Mouse (Mus musculus): ENCODE measurements at regions not wholly inside any gene's neighbourhood (a gene's known extent, or its start where the extent isn't known, plus 50 kb on each side); places are given as distances from the start of the nearest gene placed in this dataset.

DNA sequence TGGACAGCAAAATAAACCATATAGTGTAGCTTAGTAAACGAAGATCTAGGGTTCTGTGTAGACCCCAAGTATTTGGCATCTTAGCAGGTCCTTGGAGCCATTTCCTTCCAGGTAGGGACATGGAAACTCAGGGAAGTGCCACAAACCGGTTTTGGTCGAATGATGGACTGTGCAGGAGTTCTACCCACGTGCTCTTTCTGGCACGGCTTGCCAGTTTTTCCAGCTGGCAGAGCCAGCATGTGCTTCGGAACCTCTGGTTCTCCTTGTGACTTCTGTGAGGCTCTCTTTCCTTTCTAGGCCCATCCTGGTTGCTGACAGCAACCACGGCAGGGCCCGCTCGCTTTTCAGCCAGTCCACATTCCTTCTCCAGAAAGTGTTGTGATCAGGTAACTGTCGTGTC lies 291.4 kb downstream of the Kcnrg start:
- DNase-seq (ENCODE audit: low spot score): no peak

DNA sequence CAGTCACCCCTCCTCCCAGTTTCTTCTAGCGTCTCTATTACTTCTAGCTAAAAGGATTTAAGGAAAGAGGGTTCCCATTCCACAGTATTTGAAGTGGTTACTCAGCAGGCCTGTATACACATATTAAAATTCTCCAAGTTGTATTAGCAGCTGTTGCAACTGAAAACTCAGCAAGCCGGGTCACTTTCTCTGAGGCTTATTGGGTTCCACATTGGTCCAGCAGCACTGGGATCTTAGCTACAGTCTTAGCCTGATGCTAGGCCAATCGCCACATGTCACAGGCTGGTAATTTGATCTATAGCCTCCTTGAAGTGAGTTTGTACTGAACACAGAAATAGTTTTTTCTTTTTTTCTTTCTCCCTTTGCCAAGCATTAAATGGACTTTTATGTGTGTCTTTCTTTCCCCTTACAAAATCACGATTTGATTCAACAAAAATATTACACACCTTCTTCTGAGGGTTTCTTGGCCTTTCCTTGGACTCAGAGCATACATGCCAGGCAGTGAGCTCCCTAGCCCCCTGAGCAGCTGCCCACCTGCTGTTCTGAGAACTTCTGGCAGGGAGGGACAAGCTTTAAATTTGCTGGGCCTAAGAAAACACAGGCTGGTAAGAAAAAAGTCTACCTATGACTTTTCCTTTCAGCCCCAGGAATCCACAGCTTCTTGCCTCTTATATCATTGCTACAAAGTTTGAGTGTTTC lies 297.3 kb downstream of the Kcnrg start:
- no peak for DNase-seq (ENCODE audit: low spot score)

DNA sequence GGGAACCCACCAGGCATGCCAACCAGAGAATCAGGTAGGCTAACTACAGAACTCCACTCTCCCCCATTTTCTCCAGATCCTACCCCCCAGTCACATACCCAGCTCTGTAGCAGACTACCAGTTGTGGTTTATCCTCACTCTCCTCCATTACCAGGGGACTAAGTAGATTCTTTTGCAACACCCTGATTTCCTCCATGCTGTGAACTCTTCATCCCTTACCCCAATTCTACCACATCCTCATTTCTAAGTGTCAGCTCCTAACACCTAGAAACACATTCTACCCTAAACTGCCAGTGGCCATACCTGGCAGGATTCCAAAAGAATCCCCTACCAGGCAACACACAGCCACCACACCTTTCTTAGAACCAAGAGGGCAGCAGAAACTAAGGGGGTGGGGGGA lies 310.9 kb downstream of the Kcnrg start:
- DNase-seq (ENCODE audit: low spot score): no peak

DNA sequence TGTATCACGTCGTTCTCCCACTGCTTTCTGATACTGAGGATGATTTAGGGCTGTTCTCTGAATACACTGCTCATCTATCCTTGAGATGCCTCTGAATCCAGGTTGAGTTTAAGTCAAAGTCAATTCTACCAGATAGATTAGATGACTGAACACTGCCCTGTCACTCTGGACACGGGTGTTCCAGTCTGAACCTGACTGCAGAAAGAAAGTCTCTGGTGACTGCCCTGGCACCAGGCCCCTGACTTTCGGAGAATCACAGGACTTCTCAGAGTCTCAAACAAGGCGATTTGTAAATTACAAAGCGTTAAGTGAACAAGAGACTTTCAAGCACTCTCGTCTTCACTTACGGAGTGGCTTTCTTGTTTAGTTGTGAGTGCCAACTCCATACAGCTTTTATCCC lies 324.6 kb downstream of the Kcnrg start:
- no peak for DNase-seq (ENCODE audit: low spot score)

DNA sequence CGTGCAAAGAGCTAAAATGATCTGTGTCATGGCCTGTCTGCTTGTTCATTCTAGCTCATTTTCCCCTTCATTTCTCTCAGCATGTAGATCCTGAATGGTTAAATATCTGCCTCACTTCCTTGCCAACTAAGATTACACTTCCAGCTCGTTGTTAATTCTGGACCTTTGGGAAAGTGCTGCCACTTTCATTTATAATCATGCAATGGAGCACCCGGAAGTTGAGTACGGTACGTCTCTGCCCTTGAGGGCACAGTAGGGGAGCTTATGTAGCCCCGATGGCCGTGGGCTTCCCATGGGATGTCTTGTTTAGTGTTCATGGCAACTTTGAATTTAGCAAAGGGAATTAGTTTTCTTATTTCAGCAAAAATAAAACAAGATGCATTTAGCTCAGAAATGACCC lies 334.4 kb downstream of the Kcnrg start:
- DNase-seq (ENCODE audit: low spot score): no peak

DNA sequence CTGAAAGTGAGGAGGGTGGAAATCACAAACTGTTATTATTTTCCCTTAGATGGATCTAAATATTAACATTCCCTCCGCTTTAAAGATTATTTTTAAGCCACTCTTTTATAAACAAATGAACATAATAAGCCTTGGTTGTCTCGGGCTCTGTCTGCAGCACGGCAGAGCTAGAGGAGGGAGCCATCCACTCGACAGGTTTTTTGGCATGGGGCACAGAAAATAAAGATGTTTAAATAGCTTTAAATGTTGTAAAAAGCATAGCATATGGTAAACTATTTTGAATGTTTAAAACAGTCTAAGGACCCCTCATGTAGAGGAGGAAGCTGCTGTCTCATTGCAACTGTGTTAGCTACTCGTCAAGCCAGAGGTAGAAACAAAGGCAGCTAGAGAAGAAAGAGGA lies 338.4 kb downstream of the Kcnrg start:
- no peak for DNase-seq (ENCODE audit: low spot score)

DNA sequence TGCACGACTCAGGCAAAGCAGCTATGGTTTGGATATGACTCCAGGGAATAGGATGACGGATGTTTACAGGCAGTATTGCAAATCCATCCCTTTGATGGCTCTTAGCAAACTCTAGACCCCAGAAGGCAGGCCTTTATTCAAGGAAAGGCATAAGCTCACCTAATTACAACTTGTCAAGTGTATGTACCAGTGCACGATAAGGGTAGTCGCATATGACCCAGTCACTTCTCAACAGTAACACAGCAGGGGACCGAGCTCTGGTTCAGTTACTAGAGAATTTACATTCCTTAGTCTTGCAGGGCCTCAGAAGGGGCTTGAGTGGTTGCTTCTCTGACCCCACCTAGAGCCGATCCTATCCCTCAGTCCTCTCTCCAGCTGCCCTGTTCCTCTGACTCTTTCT lies 342.2 kb downstream of the Kcnrg start:
- no peak for DNase-seq (ENCODE audit: low spot score)

DNA sequence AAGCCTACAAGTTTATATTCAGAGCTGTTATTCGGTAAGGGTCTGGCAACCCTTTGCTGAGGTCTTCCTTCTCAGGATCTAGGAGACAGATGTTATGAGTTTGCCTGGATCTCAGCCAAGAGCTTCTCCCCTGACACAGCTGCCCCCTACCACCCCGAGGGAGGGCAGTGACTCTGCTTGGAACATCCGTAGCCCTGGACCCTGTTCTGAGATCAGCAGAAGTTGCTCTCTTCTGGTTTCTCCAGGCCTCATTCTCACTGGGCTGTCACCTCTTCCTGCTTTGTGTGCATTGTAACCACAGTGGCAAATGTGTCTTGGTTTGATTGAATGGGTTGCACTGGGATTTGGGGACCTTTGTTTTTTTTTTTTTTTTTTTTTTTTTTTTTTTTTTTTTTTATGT lies 342.4 kb upstream of the Rnaseh2b start:
- no peak for DNase-seq (ENCODE audit: low spot score)

DNA sequence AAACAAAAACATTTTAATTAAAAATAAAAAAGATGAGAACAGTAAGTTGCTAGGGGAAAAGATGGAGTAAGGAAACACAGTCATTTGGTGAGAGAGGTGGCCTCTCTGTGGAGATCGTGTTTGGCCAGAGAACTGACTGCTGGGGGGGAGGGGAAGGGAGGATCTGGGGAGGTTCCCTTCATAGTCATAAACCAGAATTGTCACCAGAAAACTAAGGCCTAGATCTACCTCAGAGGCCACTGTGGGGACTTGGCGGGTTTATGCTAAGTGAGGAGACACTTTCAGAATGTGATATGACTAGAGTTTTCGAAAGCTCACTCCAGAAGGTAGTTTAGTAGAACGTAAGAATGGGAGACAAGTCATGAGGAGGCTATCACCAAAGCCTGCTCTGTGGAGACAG lies 339.4 kb upstream of the Rnaseh2b start:
- no peak for DNase-seq (ENCODE audit: low spot score)

DNA sequence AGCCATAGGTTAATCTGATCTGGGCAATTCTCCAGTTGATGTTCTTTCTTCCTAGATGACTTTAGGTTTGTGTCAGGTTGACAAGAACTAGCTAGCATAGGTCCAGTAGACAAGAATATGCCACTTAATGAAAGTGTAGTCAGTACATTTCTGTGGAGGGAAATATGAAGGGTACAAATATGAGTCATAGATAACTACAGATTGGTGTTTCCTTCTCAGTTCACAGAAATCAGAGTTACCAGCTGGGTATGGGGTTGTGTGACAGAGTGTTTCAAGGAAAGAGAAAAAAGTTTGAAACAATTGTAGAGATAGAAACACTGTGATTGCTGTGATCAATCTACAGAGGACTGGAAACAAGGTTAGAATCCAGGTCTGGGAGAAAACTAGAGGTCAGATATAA lies 337.0 kb upstream of the Rnaseh2b start:
- DNase-seq (ENCODE audit: low spot score): no peak

DNA sequence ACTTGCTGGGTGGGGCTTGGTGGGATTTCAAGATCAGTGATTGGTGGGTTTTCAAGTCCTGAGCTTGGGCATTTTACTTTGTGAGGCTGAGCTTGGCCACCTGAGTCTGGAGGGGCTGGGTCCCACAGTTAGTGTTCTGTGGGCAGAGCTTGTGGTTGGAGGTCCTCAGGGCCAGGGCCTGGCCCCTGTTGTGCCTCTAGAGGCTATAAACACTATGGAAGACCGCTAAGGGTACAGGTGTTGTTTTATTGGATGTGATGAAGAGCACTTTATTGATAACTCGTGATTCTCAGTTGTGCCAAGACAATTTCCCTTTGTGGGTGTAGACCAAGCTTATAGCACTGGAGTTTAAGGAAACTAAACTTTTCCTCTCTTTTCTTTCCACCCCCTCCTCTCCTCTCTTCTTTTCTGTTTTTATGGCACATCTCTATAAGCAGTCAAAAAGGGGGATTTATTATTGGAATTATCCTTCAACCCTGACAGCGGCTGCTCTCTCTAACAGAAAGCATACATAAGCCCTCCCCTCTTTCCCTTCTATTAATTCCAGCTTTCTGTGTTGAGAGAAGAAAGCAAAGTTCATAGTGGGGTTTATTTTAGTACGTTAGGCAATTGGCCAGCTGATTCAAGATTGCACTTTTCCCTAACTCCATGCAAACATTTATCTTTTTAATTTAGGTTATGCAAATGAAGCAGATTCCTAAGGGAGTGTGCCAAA lies 332.0 kb upstream of the Rnaseh2b start:
- DNase-seq (ENCODE audit: low spot score): no peak

DNA sequence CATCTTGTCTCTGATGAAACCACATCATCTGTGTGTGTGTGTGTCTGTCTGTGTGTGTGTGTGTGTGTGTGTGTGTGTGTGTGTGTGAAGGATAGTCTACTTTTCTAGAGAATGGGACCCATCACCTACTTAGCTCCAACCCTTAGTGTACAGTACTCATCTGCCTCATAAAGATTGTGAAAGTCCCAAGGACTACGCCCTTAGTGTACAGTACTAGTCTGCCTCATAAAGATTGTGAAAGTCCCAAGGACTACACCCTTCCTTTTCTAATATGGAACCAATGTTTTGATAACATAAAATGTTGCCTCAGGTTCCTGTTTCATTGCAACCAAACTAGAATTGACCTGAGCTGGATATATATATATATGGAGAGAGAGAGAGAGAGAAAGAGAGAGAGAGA lies 323.9 kb upstream of the Rnaseh2b start:
- DNase-seq (ENCODE audit: low spot score): no peak

DNA sequence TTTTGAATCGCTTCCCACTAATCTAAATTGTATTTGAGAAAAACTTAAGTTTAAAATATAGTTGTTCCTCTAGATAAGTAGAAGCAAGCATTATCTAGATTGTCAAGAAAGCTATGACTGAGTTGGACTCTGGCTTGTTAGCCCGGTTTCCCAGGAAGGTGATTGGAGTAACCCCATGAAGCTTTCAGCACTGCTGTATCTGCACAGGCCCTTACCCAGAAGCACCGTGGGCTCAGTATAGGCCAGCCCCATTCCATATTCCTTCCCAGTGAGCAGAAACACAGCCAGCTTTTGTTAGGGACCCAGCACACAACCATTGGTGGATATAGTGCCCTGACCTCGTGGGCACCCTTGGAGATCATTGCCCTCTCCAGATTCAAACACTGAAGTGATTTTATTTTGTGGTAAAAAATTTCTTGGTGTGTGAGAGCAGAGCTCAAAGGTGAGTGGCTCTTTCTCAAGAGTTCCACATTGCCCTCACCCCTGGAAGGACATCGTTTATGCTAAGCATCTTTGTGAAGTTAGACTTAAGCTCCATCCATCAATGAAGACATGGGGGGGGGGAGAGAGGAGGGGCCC lies 323.3 kb upstream of the Rnaseh2b start:
- DNase-seq (ENCODE audit: low spot score): no peak

DNA sequence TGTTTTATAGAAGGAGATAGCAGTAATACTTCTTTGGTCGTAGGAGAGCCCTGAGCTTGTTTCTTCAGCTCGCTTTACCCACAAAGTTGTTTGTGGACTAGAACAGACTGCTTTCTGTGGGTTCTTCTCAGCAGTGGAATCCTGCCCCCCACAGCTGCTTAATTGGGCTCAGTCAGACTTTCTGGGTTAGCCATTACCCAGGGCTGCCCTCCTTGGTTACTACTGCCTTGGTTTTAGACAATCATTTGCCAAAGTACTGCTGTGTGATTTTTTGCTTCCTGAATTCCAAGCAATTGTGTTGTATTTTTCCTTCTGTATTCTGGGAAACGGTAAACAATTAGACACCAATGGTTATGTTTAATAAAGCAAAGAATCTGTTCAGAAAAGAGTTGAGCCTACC lies 321.8 kb upstream of the Rnaseh2b start:
- DNase-seq (ENCODE audit: low spot score): no peak

DNA sequence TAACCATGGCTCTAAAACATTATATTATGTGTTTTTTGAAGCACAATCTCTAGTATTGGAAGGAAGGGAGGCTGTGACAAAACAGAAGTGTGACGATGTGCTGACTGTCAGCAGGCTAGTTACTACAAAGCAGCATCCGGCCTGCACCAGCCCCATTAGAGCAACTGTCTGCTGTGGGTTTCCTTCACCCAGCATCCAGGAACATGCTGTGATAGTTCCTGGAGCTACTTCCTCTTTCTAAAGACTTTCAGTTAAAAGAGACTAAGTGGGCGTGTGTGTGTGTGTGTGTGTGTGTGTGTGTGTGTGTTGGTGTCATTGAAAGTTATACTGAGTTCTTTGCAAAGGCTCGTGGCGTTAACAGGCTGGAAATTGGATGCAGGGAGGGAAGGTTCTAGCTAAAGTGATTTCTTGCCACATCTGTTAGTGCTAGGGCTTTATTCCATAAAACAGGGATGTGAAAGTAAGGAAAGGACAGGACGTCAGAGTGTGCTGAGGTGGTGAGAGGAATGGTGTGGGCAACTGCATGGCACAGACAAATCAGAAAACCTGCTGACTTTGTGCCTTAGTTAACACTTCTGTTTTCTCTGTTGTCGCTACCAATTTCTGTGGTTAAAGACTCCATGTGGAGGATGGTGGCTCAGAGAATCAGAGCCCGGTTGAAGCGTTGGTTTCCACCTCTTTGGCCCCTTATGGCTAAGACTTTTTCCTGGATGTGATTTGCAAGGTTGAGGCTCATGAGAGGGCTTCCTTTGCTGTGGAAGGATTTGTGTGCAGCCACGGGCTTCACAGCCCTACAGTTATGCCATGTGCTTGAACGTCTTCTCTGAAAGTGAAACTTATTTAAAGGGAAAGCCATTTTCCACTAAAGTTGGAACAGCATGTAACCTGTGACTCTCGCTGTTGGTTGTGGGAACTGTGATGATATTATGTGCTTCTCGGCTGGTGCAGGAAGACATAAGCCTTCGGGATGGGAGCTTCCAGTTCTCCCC lies 321.0 kb upstream of the Rnaseh2b start:
- peak; percentile 52 for DNase-seq (ENCODE audit: low spot score)

DNA sequence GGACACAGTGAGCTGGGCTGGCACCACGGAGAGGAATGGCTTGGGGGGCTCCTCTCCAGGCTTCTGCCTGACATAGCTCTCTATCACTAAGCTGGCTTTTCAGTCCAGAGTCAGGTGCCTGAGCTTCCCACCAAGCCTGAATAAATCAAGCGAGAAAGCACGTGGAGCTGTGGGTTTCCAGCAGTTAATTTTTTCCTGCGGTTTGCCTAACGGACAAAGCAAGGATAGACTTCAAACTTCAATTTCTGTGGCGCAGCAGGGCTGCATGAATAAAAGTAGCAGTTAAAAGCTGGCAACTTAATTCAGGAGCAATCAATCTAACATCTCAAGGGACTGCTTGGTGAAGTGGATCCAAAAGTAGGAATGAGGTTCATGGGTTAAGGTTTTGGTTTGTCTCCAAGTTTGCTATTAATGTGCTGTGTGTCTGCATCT lies 317.1 kb upstream of the Rnaseh2b start:
- no peak for DNase-seq (ENCODE audit: low spot score)

DNA sequence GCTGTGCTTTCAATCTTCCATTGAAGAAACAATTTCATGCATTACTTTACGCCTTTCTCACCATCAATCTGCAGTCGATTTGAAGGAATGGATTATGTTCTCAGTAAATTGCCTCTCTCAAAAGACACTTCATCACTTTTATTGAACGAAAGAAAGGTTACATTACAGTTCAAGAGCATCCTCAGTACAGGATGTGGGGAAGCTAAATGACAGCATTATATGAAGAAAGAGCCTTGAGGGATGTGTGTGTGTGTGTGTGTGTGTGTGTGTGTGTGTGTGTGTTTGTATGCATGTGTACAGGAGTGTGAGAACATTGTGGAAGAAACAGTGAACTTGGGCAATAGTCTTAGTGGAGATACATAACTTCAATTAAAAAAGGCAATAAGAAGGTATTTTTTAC lies 311.8 kb upstream of the Rnaseh2b start:
- DNase-seq (ENCODE audit: low spot score): no peak

DNA sequence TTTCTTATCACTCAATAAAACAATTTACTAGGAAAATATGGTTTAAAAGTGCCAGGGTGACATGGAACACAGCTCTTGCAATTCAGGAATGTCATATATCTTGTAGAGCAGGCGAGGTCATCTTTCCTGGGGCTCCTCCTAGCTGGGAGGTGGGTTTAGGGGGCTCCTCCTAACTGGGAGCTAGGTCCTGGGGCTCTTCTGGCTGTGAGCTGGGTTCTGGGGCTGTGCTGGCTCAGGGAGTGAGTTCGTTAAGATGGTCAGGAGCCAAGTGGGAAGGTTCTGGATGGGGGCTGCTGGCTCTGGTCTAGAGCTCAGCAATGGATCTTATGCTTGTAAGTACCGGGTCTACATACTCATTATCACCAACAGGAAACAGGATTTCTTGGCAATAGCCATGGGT lies 306.8 kb upstream of the Rnaseh2b start:
- no peak for DNase-seq (ENCODE audit: low spot score)

DNA sequence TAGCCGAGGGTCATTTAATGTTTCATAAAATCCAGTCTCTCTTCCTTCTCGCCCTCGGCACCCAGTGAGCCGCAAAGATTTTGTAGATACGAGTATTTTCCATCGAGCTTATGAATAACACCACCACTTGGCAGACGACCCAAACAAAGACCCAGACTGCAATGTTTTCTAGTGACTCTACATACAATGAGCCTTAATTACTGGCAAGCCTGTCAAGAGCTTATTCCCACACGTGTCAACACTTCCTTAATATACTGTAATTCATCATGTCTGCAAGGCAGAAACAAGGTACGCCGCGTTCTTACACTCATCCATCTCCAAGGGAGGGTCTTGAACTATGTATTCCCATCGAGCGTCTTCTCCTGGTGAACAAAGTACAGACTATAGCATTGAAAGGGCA lies 306.2 kb upstream of the Rnaseh2b start:
- no peak for DNase-seq (ENCODE audit: low spot score)

DNA sequence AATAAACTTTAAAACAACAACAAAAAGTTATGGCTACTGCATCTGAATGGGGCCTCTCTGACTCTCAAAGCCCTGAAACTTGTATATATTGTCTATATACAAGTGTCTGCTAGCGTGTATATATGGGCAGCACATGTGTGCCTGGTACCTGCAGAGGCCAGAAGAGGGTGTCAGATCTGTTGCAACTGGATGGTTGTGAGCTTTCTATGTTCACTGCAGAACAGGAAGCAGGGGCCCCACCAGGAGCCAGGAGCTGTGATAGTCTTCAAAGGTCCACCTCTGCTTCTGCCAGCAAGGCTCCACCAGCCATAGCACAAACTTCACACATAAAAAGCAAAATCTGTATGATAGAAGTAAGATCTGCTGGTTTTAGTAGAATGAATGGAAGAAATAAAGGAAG lies 297.1 kb upstream of the Rnaseh2b start:
- no peak for DNase-seq (ENCODE audit: low spot score)

DNA sequence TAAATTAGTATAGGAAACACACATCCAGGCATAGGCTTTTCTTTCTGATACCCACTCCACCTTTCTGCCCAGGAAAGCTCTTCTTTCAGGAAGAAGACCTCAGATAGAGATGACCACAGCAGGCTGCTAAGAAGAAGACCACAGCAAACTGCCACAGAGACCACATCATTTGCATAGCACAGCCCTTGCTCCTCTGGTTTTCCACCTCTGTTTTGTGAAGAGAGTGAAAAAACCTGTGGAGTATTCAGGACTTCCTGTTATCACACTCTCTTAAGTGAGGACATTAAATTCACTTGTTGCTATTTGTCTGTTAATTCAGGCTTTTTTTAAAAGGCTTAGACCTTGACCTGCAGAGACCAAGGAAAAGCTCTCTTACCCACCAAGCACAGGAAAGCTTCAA lies 294.7 kb upstream of the Rnaseh2b start:
- no peak for DNase-seq (ENCODE audit: low spot score)

DNA sequence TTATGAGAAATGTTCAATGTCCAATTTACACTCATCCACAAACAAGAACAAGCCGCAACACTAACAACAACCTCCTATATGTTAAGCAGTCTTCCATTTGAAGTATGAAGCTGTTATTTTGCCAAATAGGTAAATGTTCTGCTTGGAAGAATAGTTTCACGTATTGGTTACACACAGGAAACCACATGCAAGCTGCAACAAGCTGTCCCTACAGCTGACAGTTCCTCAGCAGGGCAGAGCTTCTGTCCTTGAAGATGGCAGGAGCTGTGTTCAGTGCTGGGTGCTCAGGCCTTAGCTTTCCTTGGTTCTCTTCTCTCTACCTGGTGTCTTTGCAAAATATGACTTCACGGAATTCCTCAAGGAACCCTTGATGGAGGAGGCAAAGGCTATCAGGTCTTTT lies 294.1 kb upstream of the Rnaseh2b start:
- DNase-seq (ENCODE audit: low spot score): no peak
